Mouse (Mus musculus): ENCODE measurements around the gene Gm17402.

The Gm17402 gene

GRCm38 (mm10) chr3:67366087-67366892 lies 8.7 kb downstream of the Gm17402 start:
- no peak for TF ChIP-seq POU5F1 (IDR thresholded peaks at IDR 0.05; ENCODE audit: borderline replicate concordance, low read length)
- no peak for TF ChIP-seq CTCF (conservative IDR thresholded peaks at IDR 0.05; ENCODE audit: low read length)
- no peak for TF ChIP-seq NANOG (IDR thresholded peaks at IDR 0.05; ENCODE audit: borderline replicate concordance, low read length)
- no peaks in the 10 kb centered on the region for H3K36me3 ChIP-seq (ENCODE audit: insufficient read depth, low read length)
- H3K27me3 ChIP-seq (ENCODE audit: insufficient read depth, low read length), result peaks cover 6% of the 10 kb centered on the region
- H3K9me3 ChIP-seq (ENCODE audit: low read length), result no peaks in the 10 kb centered on the region
- H3K4me1 ChIP-seq (replicated peaks; ENCODE audit: low read depth, low read length), result no peaks in the 10 kb centered on the region
- H3K4me3 ChIP-seq (replicated peaks; ENCODE audit: low read length), result no peak overlapping the region

- H3K9me3 ChIP-seq (ENCODE audit: low read length), result no peaks in the 10 kb centered on the region
- no peak overlapping the region for H3K4me3 ChIP-seq (replicated peaks; ENCODE audit: low read length)
- H3K36me3 ChIP-seq (ENCODE audit: insufficient read depth, low read length), result no peaks in the 10 kb centered on the region
- no peaks in the 10 kb centered on the region for H3K27me3 ChIP-seq (ENCODE audit: insufficient read depth, low read length)
- H3K4me1 ChIP-seq (replicated peaks; ENCODE audit: low read depth, low read length), result no peaks in the 10 kb centered on the region
- TF ChIP-seq NANOG (IDR thresholded peaks at IDR 0.05; ENCODE audit: borderline replicate concordance, low read length) (no peak), POU5F1 (IDR thresholded peaks at IDR 0.05; ENCODE audit: borderline replicate concordance, low read length) (no peak), CTCF (conservative IDR thresholded peaks at IDR 0.05; ENCODE audit: low read length) (no peak)
Observed at GRCm38 (mm10) chr3:67358376-67358775, 16.6 kb downstream of the Gm17402 start.

- TF ChIP-seq CTCF (conservative IDR thresholded peaks at IDR 0.05; ENCODE audit: low read length), result no peak
- TF ChIP-seq POU5F1 (IDR thresholded peaks at IDR 0.05; ENCODE audit: borderline replicate concordance, low read length), result no peak
- no peak for TF ChIP-seq NANOG (IDR thresholded peaks at IDR 0.05; ENCODE audit: borderline replicate concordance, low read length)
Observed at GRCm38 (mm10) chr3:67352763-67353149, 22.2 kb downstream of the Gm17402 start.

GRCm38 (mm10) chr3:67352128-67352762 lies 22.7 kb downstream of the Gm17402 start:
- H3K27me3 ChIP-seq (ENCODE audit: insufficient read depth, low read length), result no peaks in the 10 kb centered on the region
- no peaks in the 10 kb centered on the region for H3K36me3 ChIP-seq (ENCODE audit: insufficient read depth, low read length)
- TF ChIP-seq NANOG (IDR thresholded peaks at IDR 0.05; ENCODE audit: borderline replicate concordance, low read length), result no peak
- TF ChIP-seq CTCF (conservative IDR thresholded peaks at IDR 0.05; ENCODE audit: low read length), result peak; percentile 68
- no peak for TF ChIP-seq POU5F1 (IDR thresholded peaks at IDR 0.05; ENCODE audit: borderline replicate concordance, low read length)
- H3K4me1 ChIP-seq (replicated peaks; ENCODE audit: low read depth, low read length), result no peaks in the 10 kb centered on the region
- no peak overlapping the region for H3K4me3 ChIP-seq (replicated peaks; ENCODE audit: low read length)
- no peaks in the 10 kb centered on the region for H3K9me3 ChIP-seq (ENCODE audit: low read length)

More at GRCm38 (mm10) chr3:67352763-67353149, 22.2 kb downstream of the Gm17402 start:
- no peaks in the 10 kb centered on the region for H3K36me3 ChIP-seq (ENCODE audit: insufficient read depth, low read length)
- H3K9me3 ChIP-seq (ENCODE audit: low read length), result no peaks in the 10 kb centered on the region
- H3K4me1 ChIP-seq (replicated peaks; ENCODE audit: low read depth, low read length), result no peaks in the 10 kb centered on the region
- H3K27me3 ChIP-seq (ENCODE audit: insufficient read depth, low read length), result no peaks in the 10 kb centered on the region
- H3K4me3 ChIP-seq (replicated peaks; ENCODE audit: low read length), result no peak overlapping the region

- Histone ChIP-seq H3K4me1 (replicated peaks; ENCODE audit: low read depth, low read length) (no peaks in the 10 kb centered on the region), H3K27me3 (ENCODE audit: insufficient read depth, low read length) (no peaks in the 10 kb centered on the region), H3K36me3 (ENCODE audit: insufficient read depth, low read length) (no peaks in the 10 kb centered on the region), H3K4me3 (replicated peaks; ENCODE audit: low read length) (no peak overlapping the region), H3K9me3 (ENCODE audit: low read length) (no peaks in the 10 kb centered on the region)
- TF ChIP-seq NANOG (IDR thresholded peaks at IDR 0.05; ENCODE audit: borderline replicate concordance, low read length) (no peak), CTCF (conservative IDR thresholded peaks at IDR 0.05; ENCODE audit: low read length) (no peak), POU5F1 (IDR thresholded peaks at IDR 0.05; ENCODE audit: borderline replicate concordance, low read length) (no peak)
Observed at GRCm38 (mm10) chr3:67351406-67352127, 23.4 kb downstream of the Gm17402 start.

- no peak overlapping the region for H3K4me3 ChIP-seq (replicated peaks; ENCODE audit: low read length)
- H3K27me3 ChIP-seq (ENCODE audit: insufficient read depth, low read length), result no peaks in the 10 kb centered on the region
- no peak for TF ChIP-seq CTCF (conservative IDR thresholded peaks at IDR 0.05; ENCODE audit: low read length)
- TF ChIP-seq POU5F1 (IDR thresholded peaks at IDR 0.05; ENCODE audit: borderline replicate concordance, low read length), result no peak
Observed at GRCm38 (mm10) chr3:67346674-67347073, 28.3 kb downstream of the Gm17402 start.

GRCm38 (mm10) chr3:67344599-67344998 lies 30.4 kb downstream of the Gm17402 start:
- no peaks in the 10 kb centered on the region for H3K4me1 ChIP-seq (replicated peaks; ENCODE audit: low read depth, low read length)
- H3K4me3 ChIP-seq (replicated peaks; ENCODE audit: low read length), result no peak overlapping the region
- H3K9me3 ChIP-seq (ENCODE audit: low read length), result no peaks in the 10 kb centered on the region
- TF ChIP-seq CTCF (conservative IDR thresholded peaks at IDR 0.05; ENCODE audit: low read length), result peak; percentile 77
- no peak for TF ChIP-seq NANOG (IDR thresholded peaks at IDR 0.05; ENCODE audit: borderline replicate concordance, low read length)
- no peaks in the 10 kb centered on the region for H3K27me3 ChIP-seq (ENCODE audit: insufficient read depth, low read length)
- H3K36me3 ChIP-seq (ENCODE audit: insufficient read depth, low read length), result no peaks in the 10 kb centered on the region

More at GRCm38 (mm10) chr3:67346674-67347073, 28.3 kb downstream of the Gm17402 start:
- no peaks in the 10 kb centered on the region for H3K36me3 ChIP-seq (ENCODE audit: insufficient read depth, low read length)
- H3K4me1 ChIP-seq (replicated peaks; ENCODE audit: low read depth, low read length), result no peaks in the 10 kb centered on the region
- no peaks in the 10 kb centered on the region for H3K9me3 ChIP-seq (ENCODE audit: low read length)

GRCm38 (mm10) chr3:67343004-67343662 lies 31.8 kb downstream of the Gm17402 start:
- Histone ChIP-seq H3K36me3 (ENCODE audit: insufficient read depth, low read length) (no peaks in the 10 kb centered on the region), H3K27me3 (ENCODE audit: insufficient read depth, low read length) (no peaks in the 10 kb centered on the region), H3K4me3 (replicated peaks; ENCODE audit: low read length) (no peak overlapping the region), H3K4me1 (replicated peaks; ENCODE audit: low read depth, low read length) (no peaks in the 10 kb centered on the region), H3K9me3 (ENCODE audit: low read length) (no peaks in the 10 kb centered on the region)
- no peak for TF ChIP-seq NANOG (IDR thresholded peaks at IDR 0.05; ENCODE audit: borderline replicate concordance, low read length)
- TF ChIP-seq CTCF (conservative IDR thresholded peaks at IDR 0.05; ENCODE audit: low read length), result peak; percentile 17; the same call in 1 of the 2 replicates

Measured in E14TG2a.4 (cell line).